Mouse (Mus musculus) forebrain, embryonic 10.5 days (tissue): Measurements from ENCODE around the gene Gm49392. TPM values are rescaled to one million over a fixed set of nuclear protein-coding genes. Genes with fewer than 3 reads are reported as not detected.
"Not testable (repeated sequence)": the region's sequence is repeated elsewhere in the genome, so short reads cannot be mapped to it uniquely, and the experiment has no call there.

Source experiments
- DNase-seq: peaks from one replicate; pipeline ENCODE4 v3.0.0-alpha.2; 2017; ENCODE audit warnings: low spot score; ENCODE audit errors: extremely low spot score
- H3K27ac ChIP-seq: fragments of 300-500 bp; sonication (generic); 2 replicates; pipeline ENCODE4 v1.5.1; 2016; ENCODE audit warnings: mild to moderate bottlenecking
- H3K27me3 ChIP-seq: fragments of 300-500 bp; sonication (generic); 2 replicates; pipeline ENCODE4 v1.6.1; 2016; ENCODE audit warnings: mild to moderate bottlenecking; ENCODE audit not compliant: poor library complexity, severe bottlenecking
- H3K36me3 ChIP-seq: fragments of 300-500 bp; sonication (generic); replicated peaks from 2 replicates; pipeline ENCODE4 v1.6.1; 2016; ENCODE audit warnings: mild to moderate bottlenecking, moderate library complexity
- H3K4me1 ChIP-seq: fragments of 300-500 bp; sonication (generic); 2 replicates; pipeline ENCODE4 v1.6.1; 2016
- H3K4me3 ChIP-seq: fragments of 300-500 bp; sonication (generic); 2 replicates; pipeline ENCODE4 v1.5.1; 2016; ENCODE audit warnings: mild to moderate bottlenecking, moderate library complexity
- H3K9me3 ChIP-seq: fragments of 300-500 bp; sonication (generic); 2 replicates; pipeline ENCODE4 v1.6.1; 2016; ENCODE audit warnings: mild to moderate bottlenecking, moderate library complexity
- WGBS: fragments of 180-500 bp; shearing (Covaris S2); methylation state at CpG from one replicate; pipeline ENCODE4 v1.1.7; 2016; 5-methylcytosine and 5-hydroxymethylcytosine counted together
- polyA plus RNA-seq: library from polyadenylated mRNA; unstranded; fragments of >200 nt; fragmentation: Nextera tagmentation; extraction: Ambion mirVana; gene quantifications from 2 replicates; pipeline ENCODE4 v1.2.1, GENCODE M21; 2016

Gm49392 gene
- polyA plus RNA-seq = not detected in 2 replicates

DNA sequence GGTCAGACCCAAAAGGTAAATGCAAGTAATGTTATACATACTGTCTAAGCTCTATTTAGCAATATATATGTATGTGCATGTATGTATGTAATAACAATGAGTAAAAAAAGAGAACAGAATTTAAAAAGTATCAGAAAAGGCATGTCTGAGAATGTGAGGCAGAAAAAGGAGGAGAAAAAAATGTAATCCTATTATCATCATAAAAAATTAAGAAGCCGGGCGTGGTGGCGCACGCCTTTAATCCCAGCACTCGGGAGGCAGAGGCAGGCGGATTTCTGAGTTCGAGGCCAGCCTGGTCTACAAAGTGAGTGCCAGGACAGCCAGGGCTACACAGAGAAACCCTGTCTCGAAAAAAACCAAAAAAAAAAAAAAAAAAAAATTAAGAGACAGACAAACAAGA is at the start of gene Gm49392:
Gm49392 (minus strand) TSS at position 101 of the 400 bp plus-strand sequence.
- 89% methylated on average over 8 of the region's 8 CpGs for WGBS
- DNase-seq = not testable (repeated sequence)

DNA sequence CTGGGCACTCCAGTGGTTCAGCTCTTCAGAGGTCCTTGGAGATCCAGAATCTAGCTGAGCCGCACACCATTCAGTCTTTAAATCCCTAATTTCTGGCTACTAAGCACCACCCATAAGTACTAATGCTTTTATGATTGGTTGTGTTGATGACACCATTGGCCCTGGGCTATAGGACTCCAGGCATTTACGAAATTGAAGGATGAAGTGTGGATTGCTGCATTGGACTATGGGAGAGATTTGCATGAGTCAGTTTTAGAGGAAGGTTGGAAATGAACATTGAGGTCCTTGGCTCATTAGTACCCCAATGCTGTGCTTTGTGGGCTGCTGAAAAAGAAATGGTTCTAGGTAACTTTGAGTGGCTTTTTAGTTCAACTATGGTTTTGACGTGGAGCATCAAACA is 45.2 kb upstream of the Gm49392 start, which contains the start of gene Tpbpa:
Tpbpa (minus strand) TSS at position 101 of the 400 bp plus-strand sequence.
- H3K36me3 ChIP-seq, DNase-seq, H3K4me1 ChIP-seq, H3K27ac ChIP-seq, H3K4me3 ChIP-seq, H3K27me3 ChIP-seq: not testable (repeated sequence)
- H3K9me3 ChIP-seq = peaks cover 44% of the 10 kb centered on the region
- WGBS = 83% methylated on average over 3 of the region's 3 CpGs

More for the DNA sequence above, at the start of gene Gm49392:
- H3K4me3 ChIP-seq, H3K36me3 ChIP-seq, H3K27me3 ChIP-seq, H3K4me1 ChIP-seq, H3K27ac ChIP-seq: not testable (repeated sequence)
- H3K9me3 ChIP-seq = peaks cover 17% of the 10 kb centered on the region; the same call in 1 of the 2 replicates

- Histone ChIP-seq H3K27ac (no peak within 1 kb of the TSS), H3K36me3 (no peaks in the 10 kb centered on the region), H3K4me1 (no peaks in the 10 kb centered on the region), H3K9me3 (peaks cover 29% of the 10 kb centered on the region), H3K4me3 (no peak within 1 kb of the TSS), H3K27me3 (no peaks in the 10 kb centered on the region)
- WGBS = 67% methylated on average over 5 of the region's 5 CpGs
- DNase-seq = no peak
Measured at GRCm38 (mm10) chr13:60936500-60936901, 39.8 kb upstream of the Gm49392 start, which contains the start of the genes Gm49391 and Ctla2a. Gm49391 (minus strand) TSS chr13:60936571. Ctla2a (minus strand) TSS chr13:60936625.

GRCm38 (mm10) chr13:60935490-60935889 is 38.8 kb upstream of the Gm49392 start, which contains the start of gene Gm49393:
Gm49393 (minus strand) TSS chr13:60935590.
- not testable (repeated sequence) for DNase-seq, H3K4me1 ChIP-seq, H3K27ac ChIP-seq, H3K4me3 ChIP-seq, H3K36me3 ChIP-seq, H3K27me3 ChIP-seq
- H3K9me3 ChIP-seq = peaks cover 28% of the 10 kb centered on the region
- WGBS = 77% methylated on average over 2 of the region's 2 CpGs

GRCm38 (mm10) chr13:60904780-60905179 is 8.1 kb upstream of the Gm49392 start, which contains the start of gene Tpbpb:
Tpbpb (minus strand) TSS chr13:60904880.
- H3K27me3 ChIP-seq, H3K4me3 ChIP-seq, H3K27ac ChIP-seq, H3K36me3 ChIP-seq, H3K4me1 ChIP-seq, DNase-seq: not testable (repeated sequence)
- WGBS = 88% methylated on average over 2 of the region's 2 CpGs
- peaks cover 11% of the 10 kb centered on the region; the same call in 1 of the 2 replicates for H3K9me3 ChIP-seq

DNA sequence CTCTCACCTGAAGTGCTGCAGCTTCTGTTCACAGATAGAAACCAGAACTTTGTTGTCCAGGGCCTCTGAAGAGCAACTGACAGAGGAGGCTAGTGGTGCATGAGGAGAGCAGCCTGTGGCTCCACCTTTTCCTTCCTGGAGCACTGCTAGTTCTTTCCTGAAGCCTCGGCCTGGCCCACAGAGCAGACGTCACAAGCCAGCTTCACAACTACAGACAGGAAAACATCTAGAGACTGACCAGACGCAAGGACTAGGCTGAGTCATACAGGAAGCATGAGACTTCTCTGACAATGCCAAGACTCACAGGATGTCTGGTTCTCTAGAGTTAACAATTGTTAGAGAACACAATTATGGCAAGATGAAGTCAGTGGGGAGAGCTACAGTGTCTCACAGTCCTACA is 634 bp upstream of the Gm49392 start, which contains the start of gene Ctla2b:
Ctla2b (minus strand) TSS at position 120 of the 400 bp plus-strand sequence.
- DNase-seq = no peak
- no peak within 1 kb of the TSS for H3K4me3 ChIP-seq
- H3K27ac ChIP-seq = no peak within 1 kb of the TSS
- H3K36me3 ChIP-seq = no peaks in the 10 kb centered on the region
- no peaks in the 10 kb centered on the region for H3K4me1 ChIP-seq
- 88% methylated on average over 3 of the region's 3 CpGs for WGBS
- no peaks in the 10 kb centered on the region for H3K27me3 ChIP-seq
- peaks cover 19% of the 10 kb centered on the region; the same call in 1 of the 2 replicates for H3K9me3 ChIP-seq

DNA sequence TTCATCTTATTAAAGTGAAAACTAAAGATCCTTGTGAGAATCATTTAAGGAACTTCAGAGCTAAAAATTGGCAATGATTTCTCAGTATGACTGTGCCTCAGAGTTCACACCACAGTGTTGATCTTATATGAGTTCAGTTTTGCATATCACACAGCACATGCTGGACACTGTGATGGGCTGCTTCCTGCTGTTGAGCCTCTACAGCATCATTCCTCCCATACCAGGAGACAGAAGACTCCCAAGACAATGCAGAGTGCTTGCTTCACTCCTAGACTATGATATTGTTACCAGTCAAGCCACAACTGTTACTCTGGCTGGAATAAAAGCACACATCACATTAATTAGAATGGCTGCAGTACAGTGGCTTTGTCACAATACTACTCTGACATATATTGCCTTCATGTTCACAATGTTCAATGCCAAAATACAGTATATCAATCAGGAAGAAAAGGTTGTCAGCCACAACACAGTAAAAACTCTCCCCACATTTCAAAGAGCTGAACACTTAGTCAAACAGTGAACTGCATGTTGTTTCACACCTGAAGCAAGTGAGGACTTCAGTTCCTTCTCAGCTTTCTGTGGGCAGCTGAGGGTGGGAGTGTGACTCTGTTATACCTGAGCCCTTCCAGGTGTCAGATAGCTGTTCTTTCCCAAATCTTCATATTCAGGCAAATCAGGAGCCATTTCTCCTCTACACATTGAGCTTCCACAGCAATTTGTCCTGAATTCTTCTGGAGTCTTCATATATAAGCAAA is 1.1 kb downstream of the Gm49392 start:
- Histone ChIP-seq H3K36me3 (no peaks in the 10 kb centered on the region), H3K27ac (no peak overlapping the region), H3K4me3 (no peak overlapping the region), H3K27me3 (no peaks in the 10 kb centered on the region), H3K9me3 (peaks cover 20% of the 10 kb centered on the region), H3K4me1 (no peaks in the 10 kb centered on the region)
- DNase-seq = no peak

DNA sequence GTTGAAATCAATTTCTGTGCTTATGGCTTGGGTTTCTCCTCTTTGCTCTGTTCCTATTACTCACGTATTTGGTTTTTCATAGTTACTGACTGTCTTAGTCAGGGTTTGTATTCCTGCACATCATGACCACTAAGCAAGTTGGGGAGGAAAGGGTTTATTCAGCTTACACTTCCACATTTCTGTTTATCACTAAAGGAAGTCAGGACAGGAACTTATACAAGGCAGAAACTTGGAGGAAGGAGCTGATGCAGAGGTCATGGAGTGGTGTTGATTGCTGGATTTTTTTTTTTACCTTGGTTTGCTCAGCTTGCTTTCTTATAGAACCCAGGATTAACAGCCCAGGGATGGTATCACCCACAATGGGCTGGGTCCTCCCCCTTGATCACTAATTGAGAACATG is 4.4 kb downstream of the Gm49392 start:
- Histone ChIP-seq H3K36me3 (no peaks in the 10 kb centered on the region), H3K27me3 (no peaks in the 10 kb centered on the region), H3K4me1 (no peaks in the 10 kb centered on the region), H3K27ac (no peak overlapping the region), H3K9me3 (peaks cover 14% of the 10 kb centered on the region), H3K4me3 (no peak overlapping the region)
- 97% methylated on average over 1 of the region's 1 CpGs for WGBS
- DNase-seq = no peak

DNA sequence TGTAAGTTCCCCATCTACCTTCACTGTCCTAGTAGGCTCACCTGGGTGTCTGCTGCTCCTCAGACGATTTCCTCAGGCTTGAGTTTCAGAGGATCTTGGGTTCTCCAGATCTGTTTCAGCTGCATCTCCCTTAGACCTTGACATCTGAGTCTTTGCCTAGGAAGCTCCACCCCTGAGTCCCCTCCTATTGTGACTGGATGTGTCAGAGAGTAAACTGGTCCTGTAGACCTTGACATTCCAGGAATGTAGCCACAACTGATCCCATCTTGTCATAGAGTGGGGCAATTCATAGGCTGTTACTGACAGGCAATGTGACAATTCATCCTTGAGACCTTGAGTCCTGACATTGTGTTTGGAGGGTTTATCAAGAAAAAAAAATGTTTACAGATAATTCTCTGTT is 32.4 kb downstream of the Gm49392 start, which contains the start of gene 4930486L24Rik:
4930486L24Rik (minus strand) TSS at position 195 of the 400 bp plus-strand sequence.
- no peak within 1 kb of the TSS for H3K4me3 ChIP-seq
- H3K27me3 ChIP-seq = no peaks in the 10 kb centered on the region
- no peaks in the 10 kb centered on the region for H3K4me1 ChIP-seq
- no peaks in the 10 kb centered on the region for H3K36me3 ChIP-seq
- no peak within 1 kb of the TSS for H3K27ac ChIP-seq
- H3K9me3 ChIP-seq = no peaks in the 10 kb centered on the region; the same call in 1 of the 2 replicates
- 78% methylated on average over 1 of the region's 1 CpGs for WGBS
- DNase-seq = no peak

DNA sequence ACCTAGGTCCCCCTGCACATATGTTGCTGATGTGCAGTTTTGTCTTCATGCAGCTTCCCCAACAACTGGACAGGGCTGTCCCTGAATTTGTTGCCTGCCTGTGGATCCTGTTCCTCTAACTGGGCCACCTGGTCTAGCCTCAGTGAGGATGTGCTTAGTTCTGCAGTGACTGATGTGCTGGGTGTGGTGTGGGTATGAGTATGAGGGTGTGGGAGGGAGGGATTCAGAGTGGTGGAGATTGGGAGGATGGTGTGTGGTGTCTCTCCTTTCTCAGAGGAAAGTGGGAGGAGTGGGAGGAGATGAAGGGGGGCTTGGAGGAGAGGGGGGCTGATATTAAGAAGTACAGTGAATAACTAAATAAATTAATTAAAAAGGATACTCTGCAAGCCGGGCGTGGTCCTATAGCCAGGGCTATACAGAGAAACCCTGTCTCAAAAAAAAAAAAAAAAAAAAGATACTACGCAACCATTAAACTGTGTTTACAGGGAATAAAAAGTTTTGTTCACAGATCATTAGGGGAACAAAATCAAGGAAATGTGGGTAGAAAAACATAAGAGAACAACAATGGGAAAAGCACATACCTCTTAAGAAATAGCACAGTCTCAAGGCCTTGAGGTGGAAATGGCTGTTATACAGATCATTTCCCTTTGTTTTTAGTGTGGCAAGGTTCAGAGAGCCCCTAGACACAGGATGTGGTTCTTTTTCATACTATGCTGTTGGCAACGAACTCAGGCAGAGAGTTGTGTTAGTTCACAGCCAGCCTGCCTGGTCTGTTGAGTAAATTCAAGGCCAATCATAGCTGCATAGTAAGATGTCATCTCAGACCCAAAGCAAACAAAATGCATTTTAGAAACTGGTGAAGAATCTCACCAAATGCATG is 48.2 kb downstream of the Gm49392 start:
- WGBS = 90% methylated on average over 4 of the region's 4 CpGs
- Histone ChIP-seq H3K4me3 (no peak overlapping the region), H3K27me3 (no peaks in the 10 kb centered on the region), H3K36me3 (no peaks in the 10 kb centered on the region), H3K27ac (no peak overlapping the region), H3K9me3 (no peaks in the 10 kb centered on the region; the same call in 1 of the 2 replicates), H3K4me1 (no peaks in the 10 kb centered on the region)
- DNase-seq = no peak

DNA sequence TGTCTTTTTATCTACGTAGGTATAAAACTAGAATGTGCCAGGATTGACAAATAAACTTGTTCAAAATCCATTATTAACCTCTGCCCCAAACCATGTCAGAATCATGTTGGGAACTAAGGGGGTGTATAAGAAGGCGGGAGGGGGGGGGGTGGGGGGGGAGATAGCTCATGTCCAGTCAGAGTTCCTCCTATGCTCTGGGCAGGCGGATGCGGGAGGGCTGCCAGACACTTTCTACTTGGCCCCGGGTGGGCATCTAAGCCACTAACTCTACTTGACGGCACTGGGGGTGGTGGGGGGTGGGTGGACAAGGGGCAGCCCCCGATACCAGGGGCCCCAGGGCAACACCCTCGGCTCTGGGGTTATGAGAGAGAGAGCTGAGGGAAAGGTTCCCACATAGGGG is 53.5 kb downstream of the Gm49392 start:
- no peaks in the 10 kb centered on the region for H3K36me3 ChIP-seq
- no peaks in the 10 kb centered on the region for H3K9me3 ChIP-seq
- DNase-seq = no peak
- 84% methylated on average over 8 of the region's 8 CpGs for WGBS
- no peak overlapping the region for H3K27ac ChIP-seq
- H3K4me1 ChIP-seq = no peaks in the 10 kb centered on the region
- H3K27me3 ChIP-seq = no peaks in the 10 kb centered on the region
- H3K4me3 ChIP-seq = no peak overlapping the region

- Histone ChIP-seq H3K9me3 (no peaks in the 10 kb centered on the region), H3K27ac (no peak overlapping the region), H3K36me3 (no peaks in the 10 kb centered on the region), H3K4me1 (no peaks in the 10 kb centered on the region), H3K27me3 (no peaks in the 10 kb centered on the region), H3K4me3 (no peak overlapping the region)
- WGBS = 91% methylated on average over 6 of the region's 6 CpGs
- DNase-seq = no peak
Measured at GRCm38 (mm10) chr13:60842703-60843102, 54.0 kb downstream of the Gm49392 start.
